ENCODE assay signal across 10 mouse cellular contexts in the genomic region with DNA sequence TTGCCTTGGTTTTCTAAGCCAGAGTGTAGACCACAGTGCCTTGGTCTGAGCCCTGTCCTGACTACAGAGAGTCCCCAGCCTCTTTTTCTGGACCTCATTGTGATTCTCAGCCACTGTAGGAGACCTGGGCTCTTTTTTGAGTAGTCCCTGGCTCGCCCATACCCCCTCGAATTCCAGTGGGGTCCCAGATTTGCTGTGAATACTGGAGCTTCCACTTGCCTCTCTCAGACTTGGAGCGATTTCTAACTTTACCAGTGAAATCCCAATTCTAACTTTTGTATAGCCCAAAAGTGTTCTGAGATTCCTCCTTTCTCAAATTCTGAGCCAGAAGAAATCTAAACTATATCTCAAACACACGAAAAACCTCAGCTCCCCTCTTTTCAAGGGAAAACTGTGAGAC. TPM values are rescaled to one million over a fixed set of nuclear protein-coding genes. Genes with fewer than 3 reads are reported as not detected.
DNase-seq lines count a peak whose midpoint lies in the region; ATAC-seq and TF ChIP-seq lines count a peak whose summit lies in the region.
"Had no signal": no experiment of that assay in that cellular context is flagged by ENCODE, and none has a peak within 500 bp of the region (broad histone marks: within the 10 kb centered on the region; RNA-seq: fewer than 3 reads in every experiment).

A gene (plus strand): TSS at position 301 of the 400 bp plus-strand sequence.

- no peak for TF ChIP-seq EP300 in heart, postnatal 0 days (IDR thresholded peaks at IDR 0.05; ENCODE audit: low read depth)

- WGBS in heart, postnatal 0 days, result 43% methylated on average over 4 of the region's 4 CpGs
- WGBS in embryonic facial prominence, embryonic 14.5 days, result 30% methylated on average over 4 of the region's 4 CpGs
- WGBS in hindbrain, embryonic 12.5 days, result 27% methylated on average over 4 of the region's 4 CpGs
- WGBS in midbrain, postnatal 0 days, result 25% methylated on average over 4 of the region's 4 CpGs

- peaks cover 19% of the 10 kb centered on the region; the same call in 1 of the 2 replicates for H3K27me3 ChIP-seq in heart, postnatal 0 days (ENCODE audit: control insufficient read depth, insufficient read depth, low read length)
- H3K27me3 ChIP-seq in embryonic facial prominence, embryonic 14.5 days (replicated peaks; ENCODE audit: control insufficient read depth, insufficient read depth, low read length), result peaks cover 52% of the 10 kb centered on the region
- peaks cover 62% of the 10 kb centered on the region for H3K27me3 ChIP-seq in hindbrain, embryonic 12.5 days
- H3K27me3 ChIP-seq in midbrain, postnatal 0 days (ENCODE audit: insufficient read depth, low read length), result peaks cover 39% of the 10 kb centered on the region

- TF ChIP-seq CTCF in heart, postnatal 0 days (IDR thresholded peaks at IDR 0.05; ENCODE audit: low read depth), result no peak
- no peak for TF ChIP-seq CTCF in midbrain, postnatal 0 days (IDR thresholded peaks at IDR 0.05)

- H3K4me1 ChIP-seq in heart, postnatal 0 days (ENCODE audit: control insufficient read depth, insufficient read depth), result no peaks in the 10 kb centered on the region
- H3K4me1 ChIP-seq in embryonic facial prominence, embryonic 14.5 days (ENCODE audit: control insufficient read depth, insufficient read depth, low read length), result no peaks in the 10 kb centered on the region
- H3K4me1 ChIP-seq in hindbrain, embryonic 12.5 days, result peaks cover 7% of the 10 kb centered on the region
- H3K4me1 ChIP-seq in midbrain, postnatal 0 days (ENCODE audit: insufficient read depth, low read length), result no peaks in the 10 kb centered on the region; the same call in 1 of the 2 replicates

- peak within 1 kb of the TSS; percentile 51 for H3K9ac ChIP-seq in heart, postnatal 0 days (replicated peaks; ENCODE audit: low read depth, low read length)
- H3K9ac ChIP-seq in embryonic facial prominence, embryonic 14.5 days (ENCODE audit: low read depth, low read length), result 0 out of 2 replicates have a peak within 1 kb of the TSS, but pooled peaks have one; percentile 25
- peak within 1 kb of the TSS; percentile 45; the same call in 1 of the 2 replicates for H3K9ac ChIP-seq in hindbrain, embryonic 12.5 days
- H3K9ac ChIP-seq in midbrain, postnatal 0 days (replicated peaks; ENCODE audit: low read length, poor library complexity, severe bottlenecking), result 0 out of 2 replicates have a peak within 1 kb of the TSS, but pooled peaks have one; percentile 14

- peak within 1 kb of the TSS; percentile 37 for H3K4me3 ChIP-seq in heart, postnatal 0 days (ENCODE audit: low read depth, low read length)
- peak within 1 kb of the TSS; percentile 20; the same call in 1 of the 2 replicates for H3K4me3 ChIP-seq in embryonic facial prominence, embryonic 14.5 days (ENCODE audit: low read depth, low read length)
- peak within 1 kb of the TSS; percentile 16 for H3K4me3 ChIP-seq in hindbrain, embryonic 12.5 days
- H3K4me3 ChIP-seq in midbrain, postnatal 0 days (ENCODE audit: low read depth, low read length), result peak within 1 kb of the TSS; percentile 19

- ATAC-seq in heart, postnatal 0 days (ENCODE audit: insufficient read depth, low read depth), result no peak
- ATAC-seq in embryonic facial prominence, embryonic 14.5 days (ENCODE audit: low read depth), result 0 out of 2 replicates have a peak, but pooled peaks have one; percentile 6
- ATAC-seq in hindbrain, embryonic 12.5 days (ENCODE audit: low FRiP score), result no peak
- no peak for ATAC-seq in midbrain, postnatal 0 days (ENCODE audit: low FRiP score)

- H3K4me2 ChIP-seq in heart, postnatal 0 days (ENCODE audit: low read depth, low read length), result peak within 1 kb of the TSS; percentile 61
- peak within 1 kb of the TSS; percentile 46 for H3K4me2 ChIP-seq in embryonic facial prominence, embryonic 14.5 days (ENCODE audit: low read depth, low read length)
- peak within 1 kb of the TSS; percentile 48 for H3K4me2 ChIP-seq in hindbrain, embryonic 12.5 days (replicated peaks)
- peak within 1 kb of the TSS; percentile 54 for H3K4me2 ChIP-seq in midbrain, postnatal 0 days (ENCODE audit: low read depth, low read length, poor library complexity, severe bottlenecking)

- intact Hi-C loops in heart, postnatal 10 days (cut with DNase I), result no loop called here

- H3K27ac ChIP-seq in heart, postnatal 0 days (ENCODE audit: low read depth), result no peak within 1 kb of the TSS
- no peak within 1 kb of the TSS for H3K27ac ChIP-seq in embryonic facial prominence, embryonic 14.5 days (replicated peaks; ENCODE audit: low read depth, low read length)
- H3K27ac ChIP-seq in hindbrain, embryonic 12.5 days, result no peak within 1 kb of the TSS
- H3K27ac ChIP-seq in midbrain, postnatal 0 days (ENCODE audit: low read depth, low read length), result no peak within 1 kb of the TSS

- H3K9me3 ChIP-seq in heart, postnatal 0 days (replicated peaks; ENCODE audit: control insufficient read depth, low read length), result no peaks in the 10 kb centered on the region
- no peaks in the 10 kb centered on the region for H3K9me3 ChIP-seq in embryonic facial prominence, embryonic 14.5 days (ENCODE audit: control insufficient read depth, low read length)
- no peaks in the 10 kb centered on the region for H3K9me3 ChIP-seq in hindbrain, embryonic 12.5 days (replicated peaks)
- H3K9me3 ChIP-seq in midbrain, postnatal 0 days (ENCODE audit: low read length), result no peaks in the 10 kb centered on the region

- H3K36me3 ChIP-seq in heart, postnatal 0 days (replicated peaks; ENCODE audit: control insufficient read depth, insufficient read depth, low read length), result no peaks in the 10 kb centered on the region
- no peaks in the 10 kb centered on the region for H3K36me3 ChIP-seq in embryonic facial prominence, embryonic 14.5 days (ENCODE audit: control insufficient read depth, insufficient read depth, low read length)
- no peaks in the 10 kb centered on the region for H3K36me3 ChIP-seq in hindbrain, embryonic 12.5 days
- no peaks in the 10 kb centered on the region for H3K36me3 ChIP-seq in midbrain, postnatal 0 days (ENCODE audit: insufficient read depth, low read length)

- no peak for DNase-seq in heart, postnatal 0 days (ENCODE audit: low spot score)
- no peak for DNase-seq in heart, postnatal 10 days
- DNase-seq in embryonic facial prominence, embryonic 14.5 days (ENCODE audit: low spot score), result no peak
- DNase-seq in midbrain, postnatal 0 days (ENCODE audit: low spot score), result no peak
- DNase-seq in urinary bladder, postnatal 10 days (ENCODE audit: low spot score), result no peak
- DNase-seq in urinary bladder, postnatal 25 days (ENCODE audit: low spot score), result no peak
- no peak for DNase-seq in lung, postnatal 14 days

RNA-seq across cellular contexts. Expression of the gene that starts here (rescaled TPM):
- 12.0 and 21.3 TPM in 2 replicates for total RNA-seq in heart, postnatal 0 days (2014; rRNA removed; ENCODE audit: low replicate concordance)
- polyA plus RNA-seq in heart, postnatal 0 days (2015; fragmentation: Nextera tagmentation; extraction: Ambion mirVana), result 20.4 and 20.9 TPM in 2 replicates
- 1 to 10 TPM; 1.9 to 2.0 TPM for total RNA-seq in heart, postnatal 10 days (2021)
- 13.0 and 14.5 TPM in 2 replicates for polyA plus RNA-seq in embryonic facial prominence, embryonic 14.5 days (2014; fragmentation: Nextera tagmentation; extraction: Ambion mirVana)
- 0.27 and 1.4 TPM in 2 replicates for polyA plus RNA-seq in hindbrain, embryonic 12.5 days (2016; fragmentation: Nextera tagmentation; extraction: Ambion mirVana)
- not detected in 2 replicates for total RNA-seq in midbrain, postnatal 0 days (2014; rRNA removed)
- 0.20 TPM in 1 of 2 replicates, not detected in the other for polyA plus RNA-seq in midbrain, postnatal 0 days (2015; fragmentation: Nextera tagmentation; extraction: Ambion mirVana)
- total RNA-seq: adrenal gland, postnatal 14 days; monocyte, adult 5-6 weeks had no signal
